Mouse (Mus musculus): ENCODE measurements around the gene Arnt. TPM values are rescaled to one million over a fixed set of nuclear protein-coding genes. Genes with fewer than 3 reads are reported as not detected.
A peak's percentile ranks its signal among the peaks of the same experiment; 100 is the strongest.

Gene Arnt
- polyA plus RNA-seq, 1 experiment from 2014 or later, result 19.7 TPM

- peaks cover 33% of the 10 kb centered on the region; the same call in 1 of the 2 replicates for H3K36me3 ChIP-seq (replicated peaks)
- H3K4me3 ChIP-seq, result no peak overlapping the region
- H3K27ac ChIP-seq, result no peak overlapping the region
- no peak for ATAC-seq (replicated peaks)
- no peak overlapping the region for H3K9ac ChIP-seq
- H3K4me2 ChIP-seq, result no peak overlapping the region
- H3K4me1 ChIP-seq, result no peaks in the 10 kb centered on the region
- H3K27me3 ChIP-seq (replicated peaks), result no peaks in the 10 kb centered on the region
- 92% methylated on average over 1 of the region's 1 CpGs for WGBS
- H3K9me3 ChIP-seq, result no peaks in the 10 kb centered on the region
Observed at GRCm38 (mm10) chr3:95478966-95479365, 44.8 kb downstream of the Arnt start.

GRCm38 (mm10) chr3:95486421-95486820 is 52.2 kb downstream of the Arnt start:
- Histone ChIP-seq H3K27me3 (replicated peaks) (no peaks in the 10 kb centered on the region), H3K4me2 (no peak overlapping the region), H3K36me3 (replicated peaks) (peaks cover 40% of the 10 kb centered on the region), H3K9me3 (no peaks in the 10 kb centered on the region), H3K9ac (no peak overlapping the region), H3K4me1 (no peaks in the 10 kb centered on the region), H3K27ac (no peak overlapping the region), H3K4me3 (no peak overlapping the region)
- no peak for ATAC-seq (replicated peaks)
- WGBS, result 96% methylated on average over 2 of the region's 2 CpGs

- Histone ChIP-seq H3K9ac (no peak overlapping the region), H3K36me3 (replicated peaks) (peaks cover 40% of the 10 kb centered on the region)
Observed at GRCm38 (mm10) chr3:95488679-95489078, 54.5 kb downstream of the Arnt start.

GRCm38 (mm10) chr3:95490238-95490637 is 56.0 kb downstream of the Arnt start:
- Histone ChIP-seq H3K9ac (no peak overlapping the region), H3K27me3 (replicated peaks) (no peaks in the 10 kb centered on the region), H3K36me3 (replicated peaks) (peaks cover 40% of the 10 kb centered on the region), H3K4me3 (no peak overlapping the region), H3K4me2 (no peak overlapping the region), H3K9me3 (no peaks in the 10 kb centered on the region), H3K4me1 (no peaks in the 10 kb centered on the region), H3K27ac (no peak overlapping the region)
- WGBS, result 97% methylated on average over 2 of the region's 2 CpGs
- no peak for ATAC-seq (replicated peaks)

More at GRCm38 (mm10) chr3:95488679-95489078, 54.5 kb downstream of the Arnt start:
- no peak overlapping the region for H3K4me3 ChIP-seq
- WGBS, result 92% methylated on average over 3 of the region's 3 CpGs
- no peak overlapping the region for H3K27ac ChIP-seq
- H3K27me3 ChIP-seq (replicated peaks), result no peaks in the 10 kb centered on the region
- H3K9me3 ChIP-seq, result no peaks in the 10 kb centered on the region
- H3K4me2 ChIP-seq, result no peak overlapping the region
- no peak for ATAC-seq (replicated peaks)
- no peaks in the 10 kb centered on the region for H3K4me1 ChIP-seq

GRCm38 (mm10) chr3:95494342-95494741 is 60.2 kb downstream of the Arnt start:
- H3K4me2 ChIP-seq, result no peak overlapping the region
- 66% methylated on average over 6 of the region's 6 CpGs for WGBS
- ATAC-seq (replicated peaks), result no peak

GRCm38 (mm10) chr3:95498229-95498628 is 64.0 kb downstream of the Arnt start:
- Histone ChIP-seq H3K27ac (no peak overlapping the region), H3K4me1 (no peaks in the 10 kb centered on the region), H3K9ac (no peak overlapping the region), H3K4me2 (no peak overlapping the region), H3K9me3 (no peaks in the 10 kb centered on the region), H3K4me3 (no peak overlapping the region), H3K27me3 (replicated peaks) (no peaks in the 10 kb centered on the region), H3K36me3 (replicated peaks) (no peaks in the 10 kb centered on the region; the same call in none of the 2 replicates)
- ATAC-seq (replicated peaks), result no peak
- WGBS, result 95% methylated on average over 2 of the region's 2 CpGs

More at GRCm38 (mm10) chr3:95494342-95494741, 60.2 kb downstream of the Arnt start:
- no peaks in the 10 kb centered on the region for H3K9me3 ChIP-seq
- H3K27me3 ChIP-seq (replicated peaks), result no peaks in the 10 kb centered on the region
- H3K9ac ChIP-seq, result no peak overlapping the region
- H3K4me3 ChIP-seq, result no peak overlapping the region
- no peak overlapping the region for H3K27ac ChIP-seq
- peaks cover 17% of the 10 kb centered on the region for H3K36me3 ChIP-seq (replicated peaks)
- H3K4me1 ChIP-seq, result no peaks in the 10 kb centered on the region

- H3K36me3 ChIP-seq (replicated peaks), result no peaks in the 10 kb centered on the region; the same call in none of the 2 replicates
- H3K27me3 ChIP-seq (replicated peaks), result no peaks in the 10 kb centered on the region
- 88% methylated on average over 7 of the region's 7 CpGs for WGBS
- H3K9ac ChIP-seq, result no peak within 1 kb of the TSS
- ATAC-seq (replicated peaks), result no peak
- H3K4me2 ChIP-seq, result no peak within 1 kb of the TSS
- H3K27ac ChIP-seq, result no peak within 1 kb of the TSS
- H3K9me3 ChIP-seq, result no peaks in the 10 kb centered on the region
- no peaks in the 10 kb centered on the region for H3K4me1 ChIP-seq
- H3K4me3 ChIP-seq, result no peak within 1 kb of the TSS
Observed at GRCm38 (mm10) chr3:95499024-95499423, 64.8 kb downstream of the Arnt start, which contains the start of gene Ctsk. TSS of gene Ctsk (plus strand) at chr3:95499256.

- no peak overlapping the region for H3K27ac ChIP-seq
- 73% methylated on average over 10 of the region's 10 CpGs for WGBS
- H3K4me2 ChIP-seq, result no peak overlapping the region
- H3K9me3 ChIP-seq, result no peaks in the 10 kb centered on the region
- no peak overlapping the region for H3K9ac ChIP-seq
- no peak for ATAC-seq (replicated peaks)
- no peaks in the 10 kb centered on the region for H3K27me3 ChIP-seq (replicated peaks)
- H3K4me1 ChIP-seq, result no peaks in the 10 kb centered on the region
- no peak overlapping the region for H3K4me3 ChIP-seq
- H3K36me3 ChIP-seq (replicated peaks), result no peaks in the 10 kb centered on the region; the same call in none of the 2 replicates
Observed at GRCm38 (mm10) chr3:95499496-95500140, 65.4 kb downstream of the Arnt start.

GRCm38 (mm10) chr3:95502312-95502711 is 68.1 kb downstream of the Arnt start:
- 42% methylated on average over 2 of the region's 2 CpGs for WGBS
- no peaks in the 10 kb centered on the region for H3K27me3 ChIP-seq (replicated peaks)
- no peak overlapping the region for H3K27ac ChIP-seq
- no peak for ATAC-seq (replicated peaks)
- H3K9me3 ChIP-seq, result no peaks in the 10 kb centered on the region
- H3K4me3 ChIP-seq, result no peak overlapping the region
- H3K4me1 ChIP-seq, result no peaks in the 10 kb centered on the region
- H3K4me2 ChIP-seq, result no peak overlapping the region
- H3K36me3 ChIP-seq (replicated peaks), result no peaks in the 10 kb centered on the region
- no peak overlapping the region for H3K9ac ChIP-seq

- no peaks in the 10 kb centered on the region for H3K36me3 ChIP-seq (replicated peaks)
- WGBS, result 80% methylated on average over 6 of the region's 6 CpGs
- no peak for ATAC-seq (replicated peaks)
- no peaks in the 10 kb centered on the region for H3K27me3 ChIP-seq (replicated peaks)
- no peak overlapping the region for H3K27ac ChIP-seq
- no peak overlapping the region for H3K4me3 ChIP-seq
- no peak overlapping the region for H3K9ac ChIP-seq
- no peaks in the 10 kb centered on the region for H3K4me1 ChIP-seq
- no peak overlapping the region for H3K4me2 ChIP-seq
- H3K9me3 ChIP-seq, result no peaks in the 10 kb centered on the region
Observed at GRCm38 (mm10) chr3:95509348-95509747, 75.2 kb downstream of the Arnt start.

- H3K27me3 ChIP-seq (replicated peaks), result no peaks in the 10 kb centered on the region
- H3K36me3 ChIP-seq (replicated peaks), result no peaks in the 10 kb centered on the region
- H3K4me3 ChIP-seq, result no peak overlapping the region
- no peak for ATAC-seq (replicated peaks)
- H3K9ac ChIP-seq, result no peak overlapping the region
- no peaks in the 10 kb centered on the region for H3K4me1 ChIP-seq
- no peak overlapping the region for H3K4me2 ChIP-seq
- 70% methylated on average over 9 of the region's 9 CpGs for WGBS
- H3K9me3 ChIP-seq, result no peaks in the 10 kb centered on the region
- H3K27ac ChIP-seq, result no peak overlapping the region
Observed at GRCm38 (mm10) chr3:95511611-95512180, 77.5 kb downstream of the Arnt start.

GRCm38 (mm10) chr3:95516614-95517041 is 82.4 kb downstream of the Arnt start:
- no peak overlapping the region for H3K27ac ChIP-seq
- no peaks in the 10 kb centered on the region for H3K36me3 ChIP-seq (replicated peaks)
- H3K4me2 ChIP-seq, result no peak overlapping the region
- H3K9ac ChIP-seq, result no peak overlapping the region
- WGBS, result 95% methylated on average over 3 of the region's 3 CpGs
- H3K27me3 ChIP-seq (replicated peaks), result no peaks in the 10 kb centered on the region
- H3K4me1 ChIP-seq, result no peaks in the 10 kb centered on the region
- no peaks in the 10 kb centered on the region for H3K9me3 ChIP-seq
- H3K4me3 ChIP-seq, result no peak overlapping the region
- no peak for ATAC-seq (replicated peaks)

- WGBS, result 32% methylated on average over 10 of the region's 10 CpGs
- no peaks in the 10 kb centered on the region for H3K27me3 ChIP-seq (replicated peaks)
- no peak overlapping the region for H3K4me2 ChIP-seq
- no peak overlapping the region for H3K4me3 ChIP-seq
- no peaks in the 10 kb centered on the region for H3K4me1 ChIP-seq
- H3K27ac ChIP-seq, result no peak overlapping the region
- no peaks in the 10 kb centered on the region for H3K9me3 ChIP-seq
- peak; percentile 69 for ATAC-seq (replicated peaks)
- no peaks in the 10 kb centered on the region for H3K36me3 ChIP-seq (replicated peaks)
- no peak overlapping the region for H3K9ac ChIP-seq
Observed at GRCm38 (mm10) chr3:95517493-95517898, 83.3 kb downstream of the Arnt start.
